11 mouse cellular contexts compared by ENCODE assay signal in the genomic region with DNA sequence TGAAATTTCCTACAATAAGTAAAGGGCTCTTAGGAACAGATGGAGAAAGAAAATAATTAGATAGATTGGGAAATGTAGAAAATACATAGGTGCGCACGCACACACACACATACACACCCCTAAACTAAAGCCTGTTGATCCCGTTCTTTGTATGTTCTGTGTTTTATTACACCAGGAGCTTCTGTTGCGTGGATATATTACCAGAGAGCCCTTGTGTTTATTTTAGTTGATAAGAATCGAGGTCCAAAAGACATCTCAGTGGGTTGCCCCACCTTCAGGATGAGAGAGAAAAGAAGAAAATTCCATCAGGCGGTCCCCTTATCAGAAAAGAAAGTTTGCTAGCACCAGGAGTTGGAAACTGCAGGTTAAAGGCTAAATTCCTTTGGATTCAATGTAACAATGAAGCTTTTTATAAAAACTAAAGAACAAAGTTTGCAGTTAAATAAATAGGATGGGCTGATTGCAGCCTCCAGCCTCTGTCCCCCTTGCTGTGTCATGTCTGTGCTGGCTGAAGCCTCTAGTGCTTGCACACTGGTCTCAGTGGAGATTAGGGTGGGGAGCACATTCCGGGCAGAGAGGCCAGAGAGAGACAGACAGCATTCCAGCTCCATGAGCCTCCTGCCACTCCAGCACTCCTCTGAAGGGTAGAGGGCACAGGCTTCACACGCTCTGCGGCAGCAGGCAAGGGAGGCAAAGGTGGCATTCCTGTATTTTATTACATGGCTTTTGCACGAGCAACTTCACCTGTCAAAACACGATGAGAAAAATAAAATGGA. TPM values are rescaled to one million over a fixed set of nuclear protein-coding genes. Genes with fewer than 3 reads are reported as not detected.
DNase-seq lines count a peak whose midpoint lies in the region; ATAC-seq and TF ChIP-seq lines count a peak whose summit lies in the region.
"Had no signal": no experiment of that assay in that cellular context is flagged by ENCODE, and none has a peak within 500 bp of the region (broad histone marks: within the 10 kb centered on the region; RNA-seq: fewer than 3 reads in every experiment).

No protein-coding gene starts in this region.

- peak; percentile 31 for DNase-seq in midbrain, embryonic 10.5 days (ENCODE audit: low spot score)
- peak; percentile 35 to 46 for DNase-seq in heart, adult 2 months
- DNase-seq in lung, adult 18-20 months: peak; percentile 11 to 21
- DNase-seq in urinary bladder, postnatal 25 days (ENCODE audit: low spot score): peak; percentile 35
- DNase-seq in layer of hippocampus, postnatal 25 days (ENCODE audit: extremely low spot score in 1 of 2, low spot score in 1 of 2): no peak
- no peak for DNase-seq in layer of hippocampus, adult 2 months (ENCODE audit: low spot score in 2 of 2)

- ATAC-seq in midbrain, embryonic 13.5 days: no peak
- ATAC-seq in inflammation-experienced regulatory T-cells, adult 6 months: no peak
- ATAC-seq: midbrain, embryonic 15.5 days had no signal

- H3K36me3 ChIP-seq in midbrain, embryonic 10.5 days: no peaks in the 10 kb centered on the region
- H3K36me3 ChIP-seq in midbrain, embryonic 13.5 days: no peaks in the 10 kb centered on the region
- no peaks in the 10 kb centered on the region for H3K36me3 ChIP-seq in heart, adult 2 months (ENCODE audit: control insufficient read depth, insufficient read depth, low read length)
- H3K36me3 ChIP-seq: G1E; midbrain, embryonic 15.5 days had no signal

- intact Hi-C loops in heart, adult 2 months (cut with DNase I): no loop called here

- TF ChIP-seq EP300 in heart, adult 2 months (IDR thresholded peaks at IDR 0.05; ENCODE audit: insufficient read depth, low read depth, low read length): no peak

- WGBS in midbrain, embryonic 10.5 days: 59% methylated on average over 11 of the region's 11 CpGs
- 62% methylated on average over 11 of the region's 11 CpGs for WGBS in midbrain, embryonic 13.5 days
- 48% methylated on average over 11 of the region's 11 CpGs for WGBS in heart, adult 2 months

- peaks cover 11% of the 10 kb centered on the region for H3K4me1 ChIP-seq in midbrain, embryonic 10.5 days
- no peaks in the 10 kb centered on the region for H3K4me1 ChIP-seq in midbrain, embryonic 13.5 days (replicated peaks)
- no peaks in the 10 kb centered on the region for H3K4me1 ChIP-seq in heart, adult 2 months (ENCODE audit: control insufficient read depth, insufficient read depth, low read length)
- H3K4me1 ChIP-seq: midbrain, embryonic 15.5 days had no signal

- H3K4me2 ChIP-seq in midbrain, embryonic 13.5 days (replicated peaks): no peak overlapping the region
- H3K4me2 ChIP-seq: midbrain, embryonic 15.5 days had no signal

- no peaks in the 10 kb centered on the region for H3K27me3 ChIP-seq in midbrain, embryonic 10.5 days (ENCODE audit: low read depth, poor library complexity, severe bottlenecking)
- no peaks in the 10 kb centered on the region for H3K27me3 ChIP-seq in midbrain, embryonic 13.5 days
- no peaks in the 10 kb centered on the region for H3K27me3 ChIP-seq in heart, adult 2 months (ENCODE audit: control insufficient read depth, insufficient read depth, low read length)
- H3K27me3 ChIP-seq: midbrain, embryonic 15.5 days had no signal

- no peak for TF ChIP-seq CTCF in heart, adult 2 months (IDR thresholded peaks at IDR 0.05)
- no peak for TF ChIP-seq CTCF in layer of hippocampus, adult 2 months (conservative IDR thresholded peaks at IDR 0.05)

- H3K9ac ChIP-seq in midbrain, embryonic 13.5 days (replicated peaks): no peak overlapping the region
- no peak overlapping the region for H3K9ac ChIP-seq in heart, adult 2 months (ENCODE audit: low read depth, low read length)
- H3K9ac ChIP-seq: midbrain, embryonic 15.5 days had no signal

- no peak for TF ChIP-seq POLR2A in heart, adult 2 months (IDR thresholded peaks at IDR 0.05; ENCODE audit: insufficient read depth, low read depth, low read length)

- no peak overlapping the region for H3K4me3 ChIP-seq in midbrain, embryonic 10.5 days
- H3K4me3 ChIP-seq in midbrain, embryonic 13.5 days (replicated peaks): no peak overlapping the region
- H3K4me3 ChIP-seq in heart, adult 2 months: no peak overlapping the region
- no peak overlapping the region for H3K4me3 ChIP-seq in layer of hippocampus, adult 2 months
- H3K4me3 ChIP-seq: midbrain, embryonic 15.5 days had no signal

- H3K9me3 ChIP-seq in midbrain, embryonic 10.5 days (replicated peaks): no peaks in the 10 kb centered on the region
- no peaks in the 10 kb centered on the region for H3K9me3 ChIP-seq in midbrain, embryonic 13.5 days
- H3K9me3 ChIP-seq: G1E; midbrain, embryonic 15.5 days had no signal

- no peaks in the 10 kb centered on the region for H3K79me2 ChIP-seq in heart, adult 2 months (replicated peaks; ENCODE audit: control insufficient read depth, insufficient read depth, low read length)

- H3K27ac ChIP-seq in midbrain, embryonic 10.5 days (replicated peaks): no peak overlapping the region
- H3K27ac ChIP-seq in midbrain, embryonic 13.5 days: no peak overlapping the region
- H3K27ac ChIP-seq in heart, adult 2 months: no peak overlapping the region
- H3K27ac ChIP-seq in layer of hippocampus, adult 2 months: no peak overlapping the region
- H3K27ac ChIP-seq: midbrain, embryonic 15.5 days had no signal

RNA-seq across cellular contexts. Expression of gene Gm33543, which starts 21.8 kb away (rescaled TPM):
- not detected in 2 replicates for polyA plus RNA-seq in midbrain, embryonic 10.5 days (2016; fragmentation: Nextera tagmentation; extraction: Ambion mirVana)
- not detected in 2 replicates for polyA plus RNA-seq in midbrain, embryonic 13.5 days (2015; fragmentation: Nextera tagmentation; extraction: Ambion mirVana)
- total RNA-seq in heart, adult 2 months (2021): 1 to 10 TPM; 4.1 to 4.7 TPM
- 2.1 and 6.6 TPM in 2 replicates for polyA plus RNA-seq in heart, adult 2 months (2012; rRNA removed)
- total RNA-seq in layer of hippocampus, postnatal 25 days (2021): not detected
- total RNA-seq in layer of hippocampus, adult 2 months (2021): not detected
- not detected for polyA plus RNA-seq in inflammation-experienced regulatory T-cells, adult 6 months (2017; shearing (Covaris generic))
- total RNA-seq: layer of hippocampus, postnatal 14 days had no signal
- polyA plus RNA-seq: G1E; midbrain, embryonic 15.5 days had no signal

Comparison
In these comparisons a context has a peak if more than half of its experiments do, and no peak if none do; other contexts are left out.
1. DNase-seq: peak in midbrain, embryonic 10.5 days (single experiment), heart, adult 2 months (2 of 2), lung, adult 18-20 months (2 of 2) and urinary bladder, postnatal 25 days (single experiment); none in layer of hippocampus, postnatal 25 days (0 of 2) and layer of hippocampus, adult 2 months (0 of 2).